Mouse (Mus musculus) heart, postnatal 0 days (tissue): ENCODE results near the gene Far2. TPM values are rescaled to one million over a fixed set of nuclear protein-coding genes. Genes with fewer than 3 reads are reported as not detected.

Experiments
- ATAC-seq: fragments of 200-750 bp; cut with Nextera tagmentation; 2 replicates; pipeline ENCODE4 v1.8.0; 2017; ENCODE audit warnings: low read depth, moderate number of reproducible peaks, moderate library complexity; ENCODE audit not compliant: insufficient read depth
- DNase-seq: peaks from one replicate; pipeline ENCODE4 v3.0.0-alpha.2; 2016; ENCODE audit warnings: low spot score
- H3K27ac ChIP-seq: fragments of 300-500 bp; sonication (generic); 2 replicates; pipeline ENCODE4 v1.5.1; 2014; ENCODE audit warnings: low read depth, mild to moderate bottlenecking
- H3K27me3 ChIP-seq: fragments of 300-500 bp; sonication (generic); 2 replicates; pipeline ENCODE4 v1.6.1; 2014; ENCODE audit warnings: low read length, mixed read lengths; ENCODE audit not compliant: control insufficient read depth, insufficient read depth
- H3K36me3 ChIP-seq: fragments of 300-500 bp; sonication (generic); replicated peaks from 2 replicates; pipeline ENCODE4 v1.6.1; 2014; ENCODE audit warnings: low read length, mixed read lengths; ENCODE audit not compliant: control insufficient read depth, insufficient read depth
- H3K4me1 ChIP-seq: fragments of 300-500 bp; sonication (generic); 2 replicates; pipeline ENCODE4 v1.6.1; 2014; ENCODE audit warnings: antibody characterized with exemption; ENCODE audit not compliant: control insufficient read depth, insufficient read depth
- H3K4me2 ChIP-seq: fragments of 300-500 bp; sonication (generic); 2 replicates; pipeline ENCODE4 v1.6.1; 2014; ENCODE audit warnings: low read depth, mild to moderate bottlenecking, low read length, moderate library complexity
- H3K4me3 ChIP-seq: fragments of 300-500 bp; sonication (generic); 2 replicates; pipeline ENCODE4 v1.5.1; 2014; ENCODE audit warnings: low read depth, low read length
- H3K9ac ChIP-seq: fragments of 300-500 bp; sonication (generic); replicated peaks from 2 replicates; pipeline ENCODE4 v1.6.1; 2014; ENCODE audit warnings: low read depth, low read length, mixed read lengths
- H3K9me3 ChIP-seq: fragments of 300-500 bp; sonication (generic); replicated peaks from 2 replicates; pipeline ENCODE4 v1.6.1; 2016; ENCODE audit warnings: low read length; ENCODE audit not compliant: control insufficient read depth
- CTCF ChIP-seq: IDR thresholded peaks from 2 replicates; pipeline ENCODE4 v1.5.1; 2016; ENCODE audit warnings: antibody characterized with exemption, control low read depth, low read depth
- EP300 ChIP-seq: IDR thresholded peaks from 2 replicates; pipeline ENCODE4 v1.6.1; 2016; ENCODE audit warnings: antibody characterized with exemption, low read depth
- WGBS: fragments of 180-500 bp; shearing (Covaris S2); extraction: QIAGEN DNeasy Blood & Tissue Kit; methylation state at CpG from one replicate; pipeline ENCODE4 v1.1.7; 2014; 5-methylcytosine and 5-hydroxymethylcytosine counted together
- polyA plus RNA-seq: library from polyadenylated mRNA; unstranded; fragments of >200 nt; fragmentation: Nextera tagmentation; extraction: Ambion mirVana; gene quantifications from 2 replicates; pipeline ENCODE4 v1.2.1, GENCODE M21; 2015
- total RNA-seq: library from RNA; depleted of rRNA; stranded (reverse); fragments of >200 nt; gene quantifications from 2 replicates; pipeline ENCODE4 v1.2.3, GENCODE M21; 2014; ENCODE audit warnings: low replicate concordance

The Far2 gene
- total and polyA plus RNA-seq, 2 experiments from 2014 or later = 0.64 TPM; not detected in 1

DNA sequence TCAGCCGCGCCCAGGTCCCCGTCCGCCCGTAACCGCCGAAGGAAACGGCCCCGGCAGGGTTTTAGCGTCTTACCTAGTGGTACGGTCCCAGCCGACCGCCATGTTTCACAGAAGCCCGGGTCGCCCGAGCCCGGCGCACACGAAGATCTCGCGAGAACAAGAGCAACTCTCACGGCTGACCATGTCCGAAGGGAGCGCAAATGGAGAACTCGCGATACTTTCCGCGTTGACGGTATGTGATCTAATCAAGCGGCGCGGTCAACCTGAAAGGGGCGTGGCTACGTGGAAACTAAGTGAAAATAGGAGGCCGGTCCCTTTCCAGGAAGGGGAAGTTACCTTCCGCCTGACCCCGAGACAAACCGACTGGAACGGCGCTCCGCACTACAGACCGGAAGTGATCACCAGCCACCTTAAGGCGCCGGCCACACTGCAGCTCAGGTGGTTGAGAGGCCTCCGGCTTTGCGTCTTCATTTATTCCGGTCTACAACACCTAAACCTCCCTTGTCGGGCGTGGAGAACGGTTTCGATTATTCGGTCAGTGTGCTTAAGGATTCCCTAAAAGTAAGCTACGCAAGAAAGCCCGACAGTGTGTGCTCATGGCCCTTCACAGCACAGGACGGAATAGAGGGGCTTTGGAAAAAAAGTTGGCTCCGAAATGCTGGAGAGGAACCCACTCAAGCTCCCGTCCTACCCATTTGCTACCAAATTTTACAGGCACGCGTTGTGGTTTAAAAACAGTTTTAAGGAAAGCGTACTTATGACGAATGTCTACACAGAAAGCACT is 165.0 kb downstream of the Far2 start, which contains the start of gene Ergic2:
Ergic2 (minus strand) TSS at position 478 of the 784 bp plus-strand sequence.
- Histone ChIP-seq H3K4me3 (peak within 1 kb of the TSS; percentile 93), H3K4me1 (peaks cover 7% of the 10 kb centered on the region), H3K4me2 (peak within 1 kb of the TSS; percentile 91), H3K27ac (peak within 1 kb of the TSS; percentile 86), H3K9me3 (no peaks in the 10 kb centered on the region), H3K36me3 (no peaks in the 10 kb centered on the region), H3K9ac (peak within 1 kb of the TSS; percentile 96), H3K27me3 (no peaks in the 10 kb centered on the region)
- WGBS = under 1% methylated on average over 61 of the region's 61 CpGs
- DNase-seq = peak; percentile 100
- no peak for TF ChIP-seq CTCF
- peak; percentile 88 for TF ChIP-seq EP300
- ATAC-seq = peak; percentile 98

- H3K27me3 ChIP-seq = no peaks in the 10 kb centered on the region
- H3K4me2 ChIP-seq = no peak overlapping the region
- no peak overlapping the region for H3K4me3 ChIP-seq
- no peak overlapping the region for H3K27ac ChIP-seq
- peaks cover 7% of the 10 kb centered on the region for H3K4me1 ChIP-seq
- WGBS = 2% methylated on average over 5 of the region's 5 CpGs
- H3K9ac ChIP-seq = no peak overlapping the region
- H3K36me3 ChIP-seq = no peaks in the 10 kb centered on the region
- DNase-seq = peak; percentile 75
- TF ChIP-seq EP300 = no peak
- peak; percentile 71 for TF ChIP-seq CTCF
- H3K9me3 ChIP-seq = no peaks in the 10 kb centered on the region
- no peak for ATAC-seq
Measured at GRCm38 (mm10) chr6:148214765-148215164, 167.7 kb downstream of the Far2 start.

DNA sequence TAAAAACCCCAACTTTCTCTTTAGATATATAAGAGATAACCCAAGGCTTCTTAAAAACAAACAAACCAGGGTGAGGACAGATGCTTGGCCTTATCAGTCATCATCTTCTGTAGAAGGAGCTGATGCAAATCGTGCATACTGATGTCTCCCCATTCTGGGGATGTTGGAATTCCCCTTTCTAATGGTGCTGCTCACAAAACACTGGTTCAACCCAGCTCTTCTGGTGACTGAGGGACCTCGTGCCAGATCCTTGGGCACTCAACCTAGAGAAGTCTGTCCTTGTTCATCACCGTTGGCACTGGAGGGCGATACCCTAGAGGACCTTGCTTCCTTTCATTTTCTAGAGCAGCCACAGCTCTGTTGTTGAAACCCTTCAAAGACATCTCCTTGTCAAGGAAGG is 169.7 kb downstream of the Far2 start:
- H3K27ac ChIP-seq = no peak overlapping the region
- no peak for TF ChIP-seq EP300
- no peak for TF ChIP-seq CTCF
- H3K27me3 ChIP-seq = no peaks in the 10 kb centered on the region
- 90% methylated on average over 4 of the region's 4 CpGs for WGBS
- peaks cover 7% of the 10 kb centered on the region for H3K4me1 ChIP-seq
- no peak overlapping the region for H3K9ac ChIP-seq
- no peaks in the 10 kb centered on the region for H3K9me3 ChIP-seq
- DNase-seq (no peak), ATAC-seq (no peak)
- no peak overlapping the region for H3K4me3 ChIP-seq
- H3K4me2 ChIP-seq = no peak overlapping the region
- no peaks in the 10 kb centered on the region for H3K36me3 ChIP-seq

DNA sequence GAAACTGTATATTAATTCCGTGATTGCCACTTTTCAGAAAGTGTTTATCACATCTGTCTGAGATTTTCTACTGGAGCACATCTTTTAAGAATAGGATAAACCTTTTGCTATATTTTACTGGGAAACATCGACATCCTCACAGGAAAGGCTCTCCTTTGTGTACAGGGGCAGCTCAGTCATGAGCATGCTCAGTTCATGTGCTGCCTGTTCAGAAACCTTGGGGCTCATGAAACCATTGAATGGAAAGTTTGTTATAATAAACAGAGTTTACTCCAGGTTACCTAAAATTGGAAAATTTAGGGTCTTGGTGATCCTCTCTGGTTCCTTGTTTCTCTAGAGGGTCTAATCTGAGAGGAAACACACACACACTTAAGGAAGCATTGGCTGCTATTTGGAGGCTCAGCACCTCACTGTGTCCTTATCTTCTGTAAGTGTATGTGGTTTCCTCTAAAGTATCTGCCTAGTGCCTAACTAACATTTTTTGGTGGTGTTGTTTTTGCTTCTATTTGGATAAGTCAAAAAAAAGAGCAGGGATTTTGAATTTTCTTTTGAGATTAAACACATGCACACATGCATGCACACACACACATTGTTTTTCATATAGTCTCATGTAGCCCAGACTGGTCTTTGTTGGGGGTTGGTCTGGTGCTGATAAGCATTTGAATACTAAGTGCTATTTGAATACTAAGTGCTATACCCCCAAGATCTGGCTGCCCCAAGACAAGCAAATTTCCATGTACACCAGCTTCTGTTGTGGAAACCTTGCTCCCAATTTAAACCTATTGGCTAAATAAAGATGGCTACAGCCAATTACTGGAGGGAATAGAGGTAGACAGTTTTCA is 171.4 kb downstream of the Far2 start:
- Histone ChIP-seq H3K27ac (no peak overlapping the region), H3K4me1 (no peaks in the 10 kb centered on the region), H3K36me3 (no peaks in the 10 kb centered on the region), H3K4me3 (no peak overlapping the region), H3K9ac (no peak overlapping the region), H3K27me3 (no peaks in the 10 kb centered on the region), H3K9me3 (no peaks in the 10 kb centered on the region), H3K4me2 (no peak overlapping the region)
- WGBS = 74% methylated on average over 2 of the region's 2 CpGs
- ATAC-seq (no peak), DNase-seq (no peak)
- TF ChIP-seq CTCF (no peak), EP300 (no peak)

DNA sequence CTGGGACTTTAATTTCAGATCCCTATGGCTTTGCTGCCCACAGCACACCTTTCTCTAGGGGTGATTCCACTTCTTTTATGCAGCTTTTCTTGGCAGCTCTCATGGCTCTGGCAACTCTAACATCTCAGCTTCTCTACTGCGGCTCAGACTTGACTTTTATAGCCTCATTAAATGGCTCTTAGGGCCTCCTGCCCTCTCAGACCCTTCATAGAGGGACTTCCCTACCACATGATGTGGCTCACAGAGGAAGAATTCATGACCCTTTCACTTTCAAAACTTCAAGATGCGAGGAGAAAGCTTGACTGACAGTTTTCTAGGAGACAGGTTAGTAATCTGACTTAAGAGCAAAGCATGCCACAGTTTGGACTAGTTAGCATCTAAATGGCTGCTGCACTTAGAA is 175.6 kb downstream of the Far2 start:
- Histone ChIP-seq H3K27ac (no peak overlapping the region), H3K4me2 (no peak overlapping the region), H3K4me1 (no peaks in the 10 kb centered on the region), H3K4me3 (no peak overlapping the region), H3K36me3 (no peaks in the 10 kb centered on the region), H3K9ac (no peak overlapping the region), H3K27me3 (no peaks in the 10 kb centered on the region), H3K9me3 (no peaks in the 10 kb centered on the region)
- ATAC-seq (no peak), DNase-seq (no peak)
- WGBS = 69% methylated on average over 2 of the region's 2 CpGs
- no peak for TF ChIP-seq EP300
- TF ChIP-seq CTCF = no peak
